8 mouse cellular contexts compared by ENCODE assay signal in genomic region chr16:31932840-31933697, GRCm38 (mm10). TPM values are rescaled to one million over a fixed set of nuclear protein-coding genes. Genes with fewer than 3 reads are reported as not detected.
DNase-seq lines count a peak whose midpoint lies in the region; ATAC-seq and TF ChIP-seq lines count a peak whose summit lies in the region.

No protein-coding gene starts in this region.

- H3K36me3 ChIP-seq in hindbrain, postnatal 0 days (ENCODE audit: insufficient read depth, low read length), result no peaks in the 10 kb centered on the region
- H3K36me3 ChIP-seq in macrophage (ENCODE audit: inconsistent target), result no peaks in the 10 kb centered on the region

- peak overlapping the region; percentile 76 for H3K4me3 ChIP-seq in gastrocnemius, adult 2 months
- peak overlapping the region; percentile 42 for H3K4me3 ChIP-seq in hindbrain, postnatal 0 days (ENCODE audit: low read length)
- peak overlapping the region; percentile 53 for H3K4me3 ChIP-seq in left cerebral cortex, adult 2 months
- H3K4me3 ChIP-seq in macrophage (ENCODE audit: inconsistent target), result peak overlapping the region; percentile 33

- H3K9me3 ChIP-seq in hindbrain, postnatal 0 days (ENCODE audit: low read length), result no peaks in the 10 kb centered on the region

- DNase-seq in ZHBTc4 (ENCODE audit: low read depth, low spot score), result peak; percentile 97
- peak; percentile 86 to 92 for DNase-seq in cerebellum, postnatal 36 days
- peak; percentile 91 for DNase-seq in gastrocnemius, adult 2 months
- DNase-seq in hindbrain, postnatal 0 days (ENCODE audit: low spot score), result peak; percentile 98
- peak; percentile 86 to 89 for DNase-seq in left cerebral cortex, adult 2 months (ENCODE audit: extremely low spot score in 1 of 2, low spot score in 2 of 2)
- peak; percentile 90 for DNase-seq in retina, postnatal 7 days (ENCODE audit: low read depth, low spot score)
- peak; percentile 60 to 80 for DNase-seq in urinary bladder, adult 18-20 months (ENCODE audit: low spot score in 2 of 2)

- peak overlapping the region; percentile 82 for H3K27ac ChIP-seq in gastrocnemius, adult 2 months
- H3K27ac ChIP-seq in hindbrain, postnatal 0 days, result peak overlapping the region; percentile 96
- peak overlapping the region; percentile 97 for H3K27ac ChIP-seq in left cerebral cortex, adult 2 months
- H3K27ac ChIP-seq in macrophage, result peak overlapping the region; percentile 74

- no peaks in the 10 kb centered on the region for H3K79me2 ChIP-seq in macrophage (ENCODE audit: inconsistent target)

- no peaks in the 10 kb centered on the region for H3K27me3 ChIP-seq in hindbrain, postnatal 0 days (ENCODE audit: insufficient read depth, low read length)

- WGBS in hindbrain, postnatal 0 days, result under 1% methylated on average over 50 of the region's 50 CpGs
- 2% methylated on average over 50 of the region's 50 CpGs for WGBS in macrophage (ENCODE audit: missing documents)

- intact Hi-C loops in gastrocnemius, adult 2 months (cut with DNase I), result no loop called here
- intact Hi-C loops in left cerebral cortex, adult 2 months (cut with DNase I), result no loop called here

- peak overlapping the region; percentile 63 for H3K9ac ChIP-seq in hindbrain, postnatal 0 days (replicated peaks; ENCODE audit: low read length)

- peak overlapping the region; percentile 67 for H3K4me2 ChIP-seq in hindbrain, postnatal 0 days (ENCODE audit: low read depth, low read length)

- ATAC-seq in hindbrain, postnatal 0 days, result peak; percentile 98

- peaks cover 22% of the 10 kb centered on the region for H3K4me1 ChIP-seq in hindbrain, postnatal 0 days (ENCODE audit: insufficient read depth, low read length)

- TF ChIP-seq CTCF in gastrocnemius, adult 2 months (IDR thresholded peaks at IDR 0.05), result peak; percentile 96; the same call in 1 of the 2 replicates
- TF ChIP-seq CTCF in hindbrain, postnatal 0 days (IDR thresholded peaks at IDR 0.05; ENCODE audit: low read depth), result peak; percentile 97
- TF ChIP-seq CTCF in left cerebral cortex, adult 2 months (IDR thresholded peaks at IDR 0.05), result peak; percentile 90

RNA-seq across cellular contexts. Expression of gene Pigz, which starts 0.6 kb away (rescaled TPM):
- under 1 TPM; 0.20 to 0.71 TPM for total RNA-seq in gastrocnemius, adult 2 months (2021)
- total RNA-seq in hindbrain, postnatal 0 days (2014; rRNA removed), result 6.1 and 16.9 TPM in 2 replicates
- polyA plus RNA-seq in hindbrain, postnatal 0 days (2015; fragmentation: Nextera tagmentation; extraction: Ambion mirVana), result 5.2 and 5.5 TPM in 2 replicates
- 10 to 100 TPM; 20.7 to 20.9 TPM for total RNA-seq in left cerebral cortex, adult 2 months (2021)
- total RNA-seq in macrophage (2018; cell fraction: chromatin; rRNA removed), result 10 to 100 TPM in 6 of 26 experiments, 1 to 10 TPM in 18, under 1 TPM in 2; 0.50 to 16.7 (median 5.5) TPM
- total RNA-seq in macrophage (2018; cell fraction: cytosol; rRNA removed), result 10 to 100 TPM in 8 of 26 experiments, 1 to 10 TPM in 18; 2.1 to 16.2 (median 5.9) TPM
- total RNA-seq in macrophage (2018; cell fraction: nucleus; rRNA removed), result 10 to 100 TPM in 12 of 26 experiments, 1 to 10 TPM in 13, under 1 TPM in 1; 0.38 to 24.0 (median 7.7) TPM
- 2.8 to 3.6 TPM (median 2.9 TPM) in 3 replicates for polyA plus RNA-seq in macrophage (2018)

RNA-seq across cellular contexts. Expression of gene 0610012G03Rik, which starts 15.2 kb away (rescaled TPM):
- 10 to 100 TPM; 52.1 to 66.5 TPM for total RNA-seq in gastrocnemius, adult 2 months (2021)
- 111 and 117 TPM in 2 replicates for total RNA-seq in hindbrain, postnatal 0 days (2014; rRNA removed)
- polyA plus RNA-seq in hindbrain, postnatal 0 days (2015; fragmentation: Nextera tagmentation; extraction: Ambion mirVana), result 142 and 144 TPM in 2 replicates
- total RNA-seq in left cerebral cortex, adult 2 months (2021), result 10 to 100 TPM; 40.4 to 45.1 TPM
- 10 to 100 TPM in 13 of 26 experiments, 1 to 10 TPM in 13; 2.1 to 31.2 (median 9.4) TPM for total RNA-seq in macrophage (2018; cell fraction: chromatin; rRNA removed)
- total RNA-seq in macrophage (2018; cell fraction: cytosol; rRNA removed), result 10 to 100 TPM; 43.3 to 93.4 (median 71.3) TPM
- total RNA-seq in macrophage (2018; cell fraction: nucleus; rRNA removed), result 10 to 100 TPM in 20 of 26 experiments, 1 to 10 TPM in 6; 7.3 to 54.3 (median 17.0) TPM
- polyA plus RNA-seq in macrophage (2018), result 30.6 to 67.1 TPM (median 53.4 TPM) in 3 replicates

RNA-seq across cellular contexts. Expression of gene Ncbp2, which starts 15.2 kb away (rescaled TPM):
- 10 to 100 TPM; 11.5 to 17.9 TPM for total RNA-seq in gastrocnemius, adult 2 months (2021)
- total RNA-seq in hindbrain, postnatal 0 days (2014; rRNA removed), result 18.0 and 19.9 TPM in 2 replicates
- polyA plus RNA-seq in hindbrain, postnatal 0 days (2015; fragmentation: Nextera tagmentation; extraction: Ambion mirVana), result 63.7 and 64.9 TPM in 2 replicates
- total RNA-seq in left cerebral cortex, adult 2 months (2021), result 10 to 100 TPM; 47.3 to 47.4 TPM
- 10 to 100 TPM in 19 of 26 experiments, 1 to 10 TPM in 7; 3.5 to 39.6 (median 17.1) TPM for total RNA-seq in macrophage (2018; cell fraction: chromatin; rRNA removed)
- 10 to 100 TPM; 24.6 to 44.5 (median 36.8) TPM for total RNA-seq in macrophage (2018; cell fraction: cytosol; rRNA removed)
- 10 to 100 TPM in 23 of 26 experiments, 1 to 10 TPM in 3; 8.0 to 44.1 (median 20.0) TPM for total RNA-seq in macrophage (2018; cell fraction: nucleus; rRNA removed)
- polyA plus RNA-seq in macrophage (2018), result 39.9 to 50.1 TPM (median 49.5 TPM) in 3 replicates

RNA-seq across cellular contexts. Expression of gene Meltf, which starts 54.5 kb away (rescaled TPM):
- total RNA-seq in gastrocnemius, adult 2 months (2021), result not detected
- total RNA-seq in hindbrain, postnatal 0 days (2014; rRNA removed), result 0.14 and 0.16 TPM in 2 replicates
- 0.18 and 0.41 TPM in 2 replicates for polyA plus RNA-seq in hindbrain, postnatal 0 days (2015; fragmentation: Nextera tagmentation; extraction: Ambion mirVana)
- under 1 TPM; 0.51 to 0.54 TPM for total RNA-seq in left cerebral cortex, adult 2 months (2021)
- total RNA-seq in macrophage (2018; cell fraction: chromatin; rRNA removed), result not detected
- total RNA-seq in macrophage (2018; cell fraction: cytosol; rRNA removed), result not detected
- total RNA-seq in macrophage (2018; cell fraction: nucleus; rRNA removed), result not detected
- polyA plus RNA-seq in macrophage (2018), result not detected in 3 replicates

Comparison
In these comparisons a context has a peak if more than half of its experiments do, and no peak if none do; other contexts are left out.
1. Peak in every context shown above with its lines: DNase-seq, ATAC-seq, H3K4me3 ChIP-seq and H3K27ac ChIP-seq.